Mouse (Mus musculus): ENCODE results near the gene Pold3.

The Pold3 gene

GRCm38 (mm10) chr7:100121376-100121789 is at the start of gene Pold3:
Gene Pold3, minus strand, starts transcription at chr7:100121565.
- DNase-seq (ENCODE audit: low read depth, low spot score), result peak; percentile 90

- no peak for DNase-seq (ENCODE audit: low read depth, low spot score)
Observed at GRCm38 (mm10) chr7:100170756-100171155, 49.4 kb upstream of the Pold3 start.

- DNase-seq (ENCODE audit: low read depth, low spot score), result no peak
Observed at GRCm38 (mm10) chr7:100168654-100169053, 47.3 kb upstream of the Pold3 start.

- DNase-seq (ENCODE audit: low read depth, low spot score), result no peak
Observed at GRCm38 (mm10) chr7:100163506-100163905, 42.1 kb upstream of the Pold3 start.

- DNase-seq (ENCODE audit: low read depth, low spot score), result no peak
Observed at GRCm38 (mm10) chr7:100160006-100160405, 38.6 kb upstream of the Pold3 start.

GRCm38 (mm10) chr7:100159105-100159841 is 37.9 kb upstream of the Pold3 start, which contains the start of gene Lipt2:
Gene Lipt2, plus strand, starts transcription at chr7:100159277.
- peak; percentile 70 for DNase-seq (ENCODE audit: low read depth, low spot score)

- no peak for DNase-seq (ENCODE audit: low read depth, low spot score)
Observed at GRCm38 (mm10) chr7:100157669-100158068, 36.3 kb upstream of the Pold3 start.

- DNase-seq (ENCODE audit: low read depth, low spot score), result no peak
Observed at GRCm38 (mm10) chr7:100150626-100151025, 29.3 kb upstream of the Pold3 start.

GRCm38 (mm10) chr7:100150086-100150485 is 28.7 kb upstream of the Pold3 start:
- no peak for DNase-seq (ENCODE audit: low read depth, low spot score)

- DNase-seq (ENCODE audit: low read depth, low spot score), result no peak
Observed at GRCm38 (mm10) chr7:100148586-100148985, 27.2 kb upstream of the Pold3 start.

GRCm38 (mm10) chr7:100140591-100140990 is 19.2 kb upstream of the Pold3 start:
- no peak for DNase-seq (ENCODE audit: low read depth, low spot score)

- no peak for DNase-seq (ENCODE audit: low read depth, low spot score)
Observed at GRCm38 (mm10) chr7:100138075-100138474, 16.7 kb upstream of the Pold3 start.

GRCm38 (mm10) chr7:100137038-100137437 is 15.7 kb upstream of the Pold3 start:
- no peak for DNase-seq (ENCODE audit: low read depth, low spot score)

GRCm38 (mm10) chr7:100132379-100132778 is 11.0 kb upstream of the Pold3 start:
- no peak for DNase-seq (ENCODE audit: low read depth, low spot score)

- DNase-seq (ENCODE audit: low read depth, low spot score), result no peak
Observed at GRCm38 (mm10) chr7:100130592-100130991, 9.2 kb upstream of the Pold3 start.

GRCm38 (mm10) chr7:100128262-100129041 is 7.1 kb upstream of the Pold3 start:
- no peak for DNase-seq (ENCODE audit: low read depth, low spot score)

- no peak for DNase-seq (ENCODE audit: low read depth, low spot score)
Observed at GRCm38 (mm10) chr7:100126514-100126913, 5.1 kb upstream of the Pold3 start.

GRCm38 (mm10) chr7:100125166-100125565 is 3.8 kb upstream of the Pold3 start:
- DNase-seq (ENCODE audit: low read depth, low spot score), result no peak

GRCm38 (mm10) chr7:100124211-100124610 is 2.8 kb upstream of the Pold3 start:
- DNase-seq (ENCODE audit: low read depth, low spot score), result no peak

- DNase-seq (ENCODE audit: low read depth, low spot score), result no peak
Observed at GRCm38 (mm10) chr7:100123486-100123885, 2.1 kb upstream of the Pold3 start.

GRCm38 (mm10) chr7:100120791-100121261 is 539 bp downstream of the Pold3 start:
- DNase-seq (ENCODE audit: low read depth, low spot score), result no peak

- no peak for DNase-seq (ENCODE audit: low read depth, low spot score)
Observed at GRCm38 (mm10) chr7:100114279-100114678, 7.1 kb downstream of the Pold3 start.

GRCm38 (mm10) chr7:100113821-100114220 is 7.5 kb downstream of the Pold3 start:
- no peak for DNase-seq (ENCODE audit: low read depth, low spot score)

All from brain, embryonic 18.5 days (tissue).